Mouse (Mus musculus) heart, embryonic 16.5 days (tissue): ENCODE measurements around the gene Kif17. TPM values are rescaled to one million over a fixed set of nuclear protein-coding genes. Genes with fewer than 3 reads are reported as not detected.

Experiments used
- ATAC-seq: fragments of 200-750 bp; cut with Nextera tagmentation; replicated peaks from 2 replicates; pipeline ENCODE4 v1.8.0; 2017; ENCODE audit warnings: moderate number of reproducible peaks; ENCODE audit not compliant: insufficient read depth, low FRiP score; ENCODE audit errors: extremely low read depth
- H3K27ac ChIP-seq: fragments of 300-500 bp; sonication (generic); 2 replicates; pipeline ENCODE4 v1.5.1; 2014; ENCODE audit warnings: mild to moderate bottlenecking, low read length, control low read depth, moderate library complexity
- H3K27me3 ChIP-seq: fragments of 300-500 bp; sonication (generic); 2 replicates; pipeline ENCODE4 v1.6.1; 2014; ENCODE audit warnings: low read length, mixed read lengths; ENCODE audit not compliant: control insufficient read depth, insufficient read depth
- H3K36me3 ChIP-seq: fragments of 300-500 bp; sonication (generic); 2 replicates; pipeline ENCODE4 v1.6.1; 2014; ENCODE audit not compliant: control insufficient read depth, insufficient read depth
- H3K4me1 ChIP-seq: fragments of 300-500 bp; sonication (generic); 2 replicates; pipeline ENCODE4 v1.6.1; 2014; ENCODE audit warnings: low read length, mixed read lengths; ENCODE audit not compliant: control insufficient read depth, insufficient read depth
- H3K4me2 ChIP-seq: fragments of 300-500 bp; sonication (generic); 2 replicates; pipeline ENCODE4 v1.6.1; 2014; ENCODE audit warnings: low read depth, mild to moderate bottlenecking, control low read depth, low read length
- H3K4me3 ChIP-seq: fragments of 300-500 bp; sonication (generic); 2 replicates; pipeline ENCODE4 v1.5.1; 2014; ENCODE audit warnings: mild to moderate bottlenecking, control low read depth, low read length
- H3K9ac ChIP-seq: fragments of 300-500 bp; sonication (generic); 2 replicates; pipeline ENCODE4 v1.6.1; 2014; ENCODE audit warnings: low read length, control low read depth
- H3K9me3 ChIP-seq: fragments of 300-500 bp; sonication (generic); replicated peaks from 2 replicates; pipeline ENCODE4 v1.6.1; 2016; ENCODE audit warnings: low read length; ENCODE audit not compliant: control insufficient read depth
- WGBS: fragments of 180-500 bp; shearing (Covaris S2); extraction: QIAGEN DNeasy Blood & Tissue Kit; methylation state at CpG from one replicate; pipeline ENCODE4 v1.1.7; 2014; 5-methylcytosine and 5-hydroxymethylcytosine counted together
- polyA plus RNA-seq: library from polyadenylated mRNA; unstranded; fragments of >200 nt; fragmentation: Nextera tagmentation; extraction: Ambion mirVana; gene quantifications from 2 replicates; pipeline ENCODE4 v1.2.1, GENCODE M21; 2015

Kif17 gene
- polyA plus RNA-seq = 0.68 and 0.99 TPM in 2 replicates

- H3K9me3 ChIP-seq = no peaks in the 10 kb centered on the region
- ATAC-seq = peak; percentile 73
- peak within 1 kb of the TSS; percentile 60 for H3K4me3 ChIP-seq
- H3K9ac ChIP-seq = peak within 1 kb of the TSS; percentile 56
- peaks cover 22% of the 10 kb centered on the region for H3K4me1 ChIP-seq
- H3K36me3 ChIP-seq = peaks cover 4% of the 10 kb centered on the region; the same call in 1 of the 2 replicates
- peaks cover 25% of the 10 kb centered on the region for H3K27me3 ChIP-seq
- peak within 1 kb of the TSS; percentile 98 for H3K4me2 ChIP-seq
- H3K27ac ChIP-seq = no peak within 1 kb of the TSS
- WGBS = 1% methylated on average over 58 of the region's 74 CpGs
Observed at GRCm38 (mm10) chr4:138250088-138250960, at the start of gene Kif17, which contains the start of gene Sh2d5. Kif17 (plus strand) TSS chr4:138250435. Sh2d5 (plus strand) TSS chr4:138250403.

- no peak for ATAC-seq
- Histone ChIP-seq H3K4me3 (no peak overlapping the region), H3K36me3 (peaks cover 52% of the 10 kb centered on the region), H3K4me1 (no peaks in the 10 kb centered on the region), H3K9ac (no peak overlapping the region), H3K9me3 (no peaks in the 10 kb centered on the region), H3K4me2 (no peak overlapping the region), H3K27ac (no peak overlapping the region), H3K27me3 (no peaks in the 10 kb centered on the region)
- WGBS = 66% methylated on average over 3 of the region's 3 CpGs
Observed at GRCm38 (mm10) chr4:138200769-138201168, 49.5 kb upstream of the Kif17 start.

- no peak overlapping the region for H3K4me3 ChIP-seq
- H3K4me2 ChIP-seq = no peak overlapping the region
- no peak for ATAC-seq
- H3K9ac ChIP-seq = no peak overlapping the region
- peaks cover 51% of the 10 kb centered on the region for H3K36me3 ChIP-seq
- no peaks in the 10 kb centered on the region for H3K27me3 ChIP-seq
- no peak overlapping the region for H3K27ac ChIP-seq
- WGBS = 46% methylated on average over 9 of the region's 9 CpGs
- H3K4me1 ChIP-seq = no peaks in the 10 kb centered on the region
- no peaks in the 10 kb centered on the region for H3K9me3 ChIP-seq
Observed at GRCm38 (mm10) chr4:138201696-138202095, 48.5 kb upstream of the Kif17 start.

- peaks cover 38% of the 10 kb centered on the region for H3K36me3 ChIP-seq
- ATAC-seq = no peak
- WGBS = 91% methylated on average over 5 of the region's 5 CpGs
Observed at GRCm38 (mm10) chr4:138210116-138210515, 40.1 kb upstream of the Kif17 start.

GRCm38 (mm10) chr4:138213861-138214260 is 36.4 kb upstream of the Kif17 start:
- H3K4me2 ChIP-seq = no peak overlapping the region
- H3K4me3 ChIP-seq = no peak overlapping the region
- no peaks in the 10 kb centered on the region for H3K27me3 ChIP-seq
- peaks cover 16% of the 10 kb centered on the region for H3K4me1 ChIP-seq
- ATAC-seq = no peak
- no peak overlapping the region for H3K9ac ChIP-seq
- no peak overlapping the region for H3K27ac ChIP-seq
- peaks cover 10% of the 10 kb centered on the region for H3K36me3 ChIP-seq
- WGBS = 75% methylated on average over 3 of the region's 3 CpGs
- H3K9me3 ChIP-seq = no peaks in the 10 kb centered on the region

More at GRCm38 (mm10) chr4:138210116-138210515, 40.1 kb upstream of the Kif17 start:
- Histone ChIP-seq H3K9me3 (no peaks in the 10 kb centered on the region), H3K4me3 (no peak overlapping the region), H3K27ac (no peak overlapping the region), H3K4me2 (no peak overlapping the region), H3K27me3 (no peaks in the 10 kb centered on the region), H3K4me1 (no peaks in the 10 kb centered on the region), H3K9ac (no peak overlapping the region)

- H3K27me3 ChIP-seq = no peaks in the 10 kb centered on the region
- H3K4me3 ChIP-seq = peak overlapping the region; percentile 94
- H3K27ac ChIP-seq = peak overlapping the region; percentile 99
- H3K36me3 ChIP-seq = no peaks in the 10 kb centered on the region
- WGBS = 49% methylated on average over 13 of the region's 13 CpGs
- H3K4me2 ChIP-seq = peak overlapping the region; percentile 79
- ATAC-seq = no peak
- peak overlapping the region; percentile 96 for H3K9ac ChIP-seq
- H3K4me1 ChIP-seq = peaks cover 28% of the 10 kb centered on the region
- no peaks in the 10 kb centered on the region for H3K9me3 ChIP-seq
Observed at GRCm38 (mm10) chr4:138215671-138216199, 34.5 kb upstream of the Kif17 start.

GRCm38 (mm10) chr4:138216200-138216890 is 33.9 kb upstream of the Kif17 start, which contains the start of gene Hp1bp3:
Hp1bp3 (plus strand) TSS chr4:138216296.
- Histone ChIP-seq H3K27me3 (no peaks in the 10 kb centered on the region), H3K4me3 (peak within 1 kb of the TSS; percentile 94), H3K36me3 (no peaks in the 10 kb centered on the region), H3K4me2 (peak within 1 kb of the TSS; percentile 79), H3K9me3 (no peaks in the 10 kb centered on the region), H3K9ac (peak within 1 kb of the TSS; percentile 99), H3K27ac (peak within 1 kb of the TSS; percentile 99), H3K4me1 (peaks cover 28% of the 10 kb centered on the region)
- ATAC-seq = peak; percentile 63
- WGBS = under 1% methylated on average over 82 of the region's 84 CpGs

- WGBS = under 1% methylated on average over 60 of the region's 68 CpGs
- ATAC-seq = peak; percentile 98
- peak overlapping the region; percentile 79 for H3K4me2 ChIP-seq
Observed at GRCm38 (mm10) chr4:138216891-138217392, 33.3 kb upstream of the Kif17 start.

More at GRCm38 (mm10) chr4:138216891-138217392, 33.3 kb upstream of the Kif17 start:
- Histone ChIP-seq H3K27me3 (no peaks in the 10 kb centered on the region), H3K36me3 (peaks cover under 1% of the 10 kb centered on the region; the same call in 1 of the 2 replicates), H3K27ac (peak overlapping the region; percentile 99), H3K9me3 (no peaks in the 10 kb centered on the region), H3K4me3 (peak overlapping the region; percentile 94), H3K4me1 (peaks cover 28% of the 10 kb centered on the region), H3K9ac (peak overlapping the region; percentile 99)
